Mouse (Mus musculus) liver, embryonic 12.5 days (tissue): ENCODE data around the gene Ttc26. TPM values are rescaled to one million over a fixed set of nuclear protein-coding genes. Genes with fewer than 3 reads are reported as not detected.
A peak's percentile ranks its signal among the peaks of the same experiment; 100 is the strongest.
"Not testable (repeated sequence)": the region's sequence is repeated elsewhere in the genome, so short reads cannot be mapped to it uniquely, and the experiment has no call there.

ENCODE experiments used
- ATAC-seq: fragments of 200-750 bp; cut with Nextera tagmentation; 2 replicates; pipeline ENCODE4 v1.8.0; 2017; ENCODE audit warnings: moderate number of reproducible peaks, mild to moderate bottlenecking, moderate library complexity
- H3K27ac ChIP-seq: fragments of 300-500 bp; sonication (generic); 2 replicates; pipeline ENCODE4 v1.5.1; 2016; ENCODE audit warnings: mild to moderate bottlenecking
- H3K27me3 ChIP-seq: fragments of 300-500 bp; sonication (generic); replicated peaks from 2 replicates; pipeline ENCODE4 v1.6.1; 2016; ENCODE audit warnings: mild to moderate bottlenecking, moderate library complexity
- H3K36me3 ChIP-seq: fragments of 300-500 bp; sonication (generic); 2 replicates; pipeline ENCODE4 v1.6.1; 2016; ENCODE audit warnings: mild to moderate bottlenecking, moderate library complexity
- H3K4me1 ChIP-seq: fragments of 300-500 bp; sonication (generic); 2 replicates; pipeline ENCODE4 v1.6.1; 2016
- H3K4me2 ChIP-seq: fragments of 300-500 bp; sonication (generic); 2 replicates; pipeline ENCODE4 v1.6.1; 2016; ENCODE audit warnings: mild to moderate bottlenecking, moderate library complexity
- H3K4me3 ChIP-seq: fragments of 300-500 bp; sonication (generic); 2 replicates; pipeline ENCODE4 v1.5.1; 2016; ENCODE audit warnings: mild to moderate bottlenecking, moderate library complexity
- H3K9ac ChIP-seq: fragments of 300-500 bp; sonication (generic); 2 replicates; pipeline ENCODE4 v1.6.1; 2016; ENCODE audit warnings: mild to moderate bottlenecking, moderate library complexity
- H3K9me3 ChIP-seq: fragments of 300-500 bp; sonication (generic); replicated peaks from 2 replicates; pipeline ENCODE4 v1.6.1; 2016; ENCODE audit warnings: mild to moderate bottlenecking, moderate library complexity
- WGBS: fragments of 180-500 bp; shearing (Covaris S2); methylation state at CpG from one replicate; pipeline ENCODE4 v1.1.7; 2016; ENCODE audit not compliant: insufficient replicate concordance; 5-methylcytosine and 5-hydroxymethylcytosine counted together
- polyA plus RNA-seq: library from polyadenylated mRNA; unstranded; fragments of >200 nt; fragmentation: Nextera tagmentation; extraction: Ambion mirVana; gene quantifications from 2 replicates; pipeline ENCODE4 v1.2.1, GENCODE M21; 2016

Ttc26 gene
- polyA plus RNA-seq, 1 experiment from 2014 or later: 1.5 TPM

DNA sequence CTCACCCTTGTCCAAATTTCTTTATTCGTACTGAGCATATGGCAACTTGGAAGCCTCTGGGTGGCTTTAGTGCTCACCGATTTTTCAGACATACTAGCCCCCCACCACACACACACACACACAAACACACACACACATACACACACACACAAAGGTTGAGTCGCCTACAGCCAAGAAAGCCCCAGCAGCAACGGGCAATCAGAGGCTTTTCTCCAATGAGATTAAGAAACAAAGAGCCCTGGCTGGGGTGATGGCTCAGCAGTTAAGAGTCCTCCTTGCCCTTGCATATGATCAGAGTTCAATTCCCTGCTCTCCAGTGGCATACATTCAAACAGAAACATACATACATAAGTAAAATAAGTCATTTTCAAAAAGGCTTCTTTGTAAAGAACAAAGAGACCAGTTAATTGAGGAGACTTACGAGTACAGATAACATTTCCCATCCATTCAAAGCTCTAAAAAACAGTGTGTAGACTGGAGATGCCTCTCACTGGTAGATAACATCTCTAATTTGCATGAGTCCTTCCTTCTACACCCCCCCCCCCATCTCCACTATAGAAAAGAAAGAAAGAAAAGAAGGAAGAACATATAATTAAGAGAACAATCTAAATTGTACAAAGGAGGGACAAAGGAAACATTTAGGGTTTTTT lies 23.5 kb upstream of the Ttc26 start:
- Histone ChIP-seq H3K4me2 (no peak overlapping the region), H3K9ac (no peak overlapping the region), H3K27me3 (no peaks in the 10 kb centered on the region), H3K4me3 (no peak overlapping the region), H3K27ac (peak overlapping the region; percentile 74), H3K36me3 (peaks cover 3% of the 10 kb centered on the region), H3K9me3 (no peaks in the 10 kb centered on the region), H3K4me1 (peaks cover 64% of the 10 kb centered on the region)
- no peak for ATAC-seq
- WGBS: 51% methylated on average over 5 of the region's 5 CpGs

DNA sequence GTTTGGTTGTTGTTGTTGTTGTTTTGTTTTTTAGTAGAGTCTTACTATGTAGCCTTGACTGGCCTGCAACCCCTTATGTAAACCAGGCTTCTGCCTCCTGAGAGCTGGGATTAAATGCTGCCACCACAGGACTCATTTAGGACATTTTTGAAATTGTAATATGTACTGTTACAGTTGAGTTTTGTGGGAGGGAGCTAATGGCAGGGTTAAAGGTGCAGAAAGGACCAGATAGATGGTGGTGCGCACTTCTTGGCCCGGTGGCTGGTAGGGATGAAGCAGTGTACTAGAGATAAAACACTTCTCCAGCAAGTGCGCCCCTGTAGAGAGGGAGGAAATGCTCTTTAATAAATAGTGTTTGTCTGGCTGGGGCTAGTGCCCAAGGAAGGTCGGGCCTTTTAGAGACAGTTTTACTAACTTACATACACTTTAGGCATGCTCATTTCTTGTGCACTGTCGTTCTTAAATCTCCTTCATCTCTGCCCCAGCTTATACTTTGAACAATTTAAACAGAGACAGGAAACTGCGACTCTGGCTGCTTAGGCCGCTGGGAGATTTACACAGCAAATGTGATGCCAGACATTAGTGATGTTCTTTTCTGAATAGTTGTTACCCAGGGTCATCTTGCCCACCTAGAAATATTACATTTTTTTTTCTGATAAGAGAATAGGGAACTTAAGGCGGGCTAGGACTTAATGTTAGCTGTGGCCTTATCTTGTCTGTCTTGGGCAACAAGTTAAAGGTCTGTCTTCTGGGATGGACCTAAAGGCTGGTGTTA lies 22.8 kb upstream of the Ttc26 start:
- Histone ChIP-seq H3K4me1 (peaks cover 61% of the 10 kb centered on the region), H3K4me3 (no peak overlapping the region), H3K9ac (no peak overlapping the region), H3K27ac (peak overlapping the region; percentile 74), H3K36me3 (no peaks in the 10 kb centered on the region), H3K27me3 (no peaks in the 10 kb centered on the region), H3K9me3 (no peaks in the 10 kb centered on the region), H3K4me2 (no peak overlapping the region)
- WGBS: 33% methylated on average over 8 of the region's 8 CpGs
- no peak for ATAC-seq

DNA sequence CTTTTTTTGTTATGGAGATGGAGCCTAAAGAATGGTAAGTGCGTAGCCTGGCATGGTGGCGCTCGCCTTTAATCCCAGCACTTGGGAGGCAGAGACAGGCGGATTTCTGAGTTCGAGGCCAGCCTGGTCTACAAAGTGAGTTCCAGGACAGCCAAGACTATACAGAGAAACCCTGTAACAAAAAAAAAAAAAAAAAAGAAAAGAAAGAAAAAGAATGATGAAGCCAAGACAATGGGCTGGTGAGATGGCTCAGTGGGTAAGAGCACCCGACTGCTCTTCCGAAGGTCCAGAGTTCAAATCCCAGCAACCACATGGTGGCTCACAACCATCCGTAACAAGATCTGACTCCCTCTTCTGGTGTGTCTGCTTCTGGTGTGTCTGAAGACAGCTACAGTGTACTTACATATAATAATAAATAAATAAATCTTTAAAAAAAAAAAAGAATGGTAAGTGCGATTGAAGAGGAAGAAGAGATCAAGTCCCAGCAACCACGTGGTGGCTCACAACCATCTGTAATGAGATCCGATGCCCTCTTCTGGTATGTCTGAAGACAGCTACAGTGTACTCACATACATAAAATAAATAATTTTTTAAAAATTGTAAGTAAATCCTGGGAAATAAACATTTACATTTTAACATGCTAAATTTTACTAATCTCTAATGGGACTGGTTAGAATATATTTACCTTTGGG lies 22.1 kb upstream of the Ttc26 start:
- H3K4me2 ChIP-seq, H3K9me3 ChIP-seq, H3K9ac ChIP-seq, H3K27me3 ChIP-seq, ATAC-seq, H3K4me3 ChIP-seq, H3K36me3 ChIP-seq: not testable (repeated sequence)
- H3K4me1 ChIP-seq: peaks cover 61% of the 10 kb centered on the region
- H3K27ac ChIP-seq: peak overlapping the region; percentile 74
- WGBS: 78% methylated on average over 11 of the region's 11 CpGs

DNA sequence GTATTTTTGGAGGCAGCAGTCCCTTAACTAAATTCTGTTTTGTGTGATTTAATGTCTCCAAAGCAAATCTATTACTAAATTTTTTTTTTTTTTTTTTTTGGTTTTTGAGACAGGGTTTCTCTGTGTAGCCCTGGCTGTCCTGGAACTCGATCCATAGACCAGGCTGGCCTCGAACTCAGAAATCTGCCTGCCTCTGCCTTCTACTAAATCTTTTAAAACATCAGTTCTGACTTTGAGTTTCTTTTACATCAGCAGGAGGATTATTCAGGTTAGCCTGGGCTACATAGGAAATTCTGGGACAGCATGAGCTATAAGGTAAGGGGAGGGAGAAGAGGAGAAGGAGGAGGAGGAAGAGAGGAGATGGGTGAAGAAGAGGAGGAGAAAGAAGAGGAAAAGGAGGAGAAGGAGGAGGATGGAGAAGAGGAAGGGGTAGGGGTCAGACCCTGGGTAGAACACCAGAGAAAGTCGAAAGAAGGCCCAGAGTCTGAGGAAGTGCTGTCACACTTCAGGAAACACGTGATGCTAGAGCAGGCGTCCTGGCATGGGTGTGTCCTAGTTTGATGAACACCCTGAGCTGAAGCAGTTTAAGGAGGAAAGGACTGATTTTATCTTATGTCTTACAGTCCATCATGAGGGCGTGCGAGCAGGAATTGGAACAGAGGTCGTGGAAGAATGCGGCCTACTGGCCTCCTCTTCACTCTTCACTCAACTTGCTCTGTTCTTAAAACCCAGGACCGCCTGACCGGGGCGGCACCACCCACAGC lies 21.4 kb upstream of the Ttc26 start:
- peak overlapping the region; percentile 37 for H3K9ac ChIP-seq
- H3K27me3 ChIP-seq: no peaks in the 10 kb centered on the region
- H3K36me3 ChIP-seq: no peaks in the 10 kb centered on the region
- peak; percentile 84 for ATAC-seq
- peak overlapping the region; percentile 78 for H3K27ac ChIP-seq
- 37% methylated on average over 12 of the region's 12 CpGs for WGBS
- peak overlapping the region; percentile 48 for H3K4me2 ChIP-seq
- H3K9me3 ChIP-seq: no peaks in the 10 kb centered on the region
- H3K4me1 ChIP-seq: peaks cover 59% of the 10 kb centered on the region
- no peak overlapping the region for H3K4me3 ChIP-seq

DNA sequence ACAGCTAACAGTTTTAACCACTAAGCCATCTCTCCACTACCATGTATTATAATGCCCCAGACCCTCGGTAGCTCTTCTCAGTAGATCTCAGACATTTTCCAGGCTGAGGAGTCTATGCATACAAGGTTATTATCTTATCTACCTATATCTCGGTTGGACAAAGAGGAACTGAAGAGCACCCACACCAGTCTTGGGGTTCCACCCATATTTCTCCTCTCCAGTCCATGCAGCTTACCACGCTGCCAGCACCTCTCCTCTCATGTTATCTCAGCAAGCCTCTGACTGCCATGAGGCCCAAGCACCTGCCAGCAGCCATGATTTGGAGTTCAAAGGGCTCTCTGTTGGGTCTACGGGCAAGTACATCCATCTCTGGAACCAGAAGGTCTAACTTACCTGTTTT lies 20.2 kb upstream of the Ttc26 start:
- peak overlapping the region; percentile 78 for H3K27ac ChIP-seq
- no peak; the same call in 1 of the 2 replicates for ATAC-seq
- WGBS: 30% methylated on average over 4 of the region's 4 CpGs

DNA sequence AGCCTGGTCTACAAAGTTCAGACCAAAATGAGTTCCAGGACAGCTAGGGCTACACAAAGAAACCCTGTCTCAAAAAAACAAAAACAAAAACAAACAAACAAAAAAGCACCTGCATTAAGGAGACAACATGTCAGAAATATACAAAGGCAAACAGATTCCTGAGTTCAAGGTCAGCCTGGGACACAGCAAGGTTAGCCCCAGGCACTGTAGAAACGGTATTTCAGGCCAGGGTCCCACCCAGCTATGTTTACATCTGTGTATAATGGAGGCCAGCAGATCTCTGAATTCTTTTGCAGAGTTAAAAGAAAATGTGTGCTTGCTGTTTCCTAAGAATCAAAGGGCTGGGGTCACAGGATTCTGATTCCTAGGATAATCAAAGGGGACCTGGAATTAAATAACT lies 19.3 kb upstream of the Ttc26 start:
- no peak overlapping the region for H3K27ac ChIP-seq
- no peaks in the 10 kb centered on the region for H3K27me3 ChIP-seq
- no peak overlapping the region for H3K9ac ChIP-seq
- WGBS: 50% methylated on average over 1 of the region's 1 CpGs
- no peaks in the 10 kb centered on the region for H3K36me3 ChIP-seq
- no peaks in the 10 kb centered on the region for H3K9me3 ChIP-seq
- ATAC-seq: no peak
- H3K4me1 ChIP-seq: peaks cover 41% of the 10 kb centered on the region
- H3K4me3 ChIP-seq: no peak overlapping the region
- H3K4me2 ChIP-seq: no peak overlapping the region

More for the DNA sequence above, 20.2 kb upstream of the Ttc26 start:
- H3K9ac ChIP-seq: no peak overlapping the region
- no peaks in the 10 kb centered on the region for H3K27me3 ChIP-seq
- no peak overlapping the region for H3K4me2 ChIP-seq
- H3K4me3 ChIP-seq: no peak overlapping the region
- H3K36me3 ChIP-seq: no peaks in the 10 kb centered on the region
- H3K9me3 ChIP-seq: no peaks in the 10 kb centered on the region
- peaks cover 48% of the 10 kb centered on the region for H3K4me1 ChIP-seq

DNA sequence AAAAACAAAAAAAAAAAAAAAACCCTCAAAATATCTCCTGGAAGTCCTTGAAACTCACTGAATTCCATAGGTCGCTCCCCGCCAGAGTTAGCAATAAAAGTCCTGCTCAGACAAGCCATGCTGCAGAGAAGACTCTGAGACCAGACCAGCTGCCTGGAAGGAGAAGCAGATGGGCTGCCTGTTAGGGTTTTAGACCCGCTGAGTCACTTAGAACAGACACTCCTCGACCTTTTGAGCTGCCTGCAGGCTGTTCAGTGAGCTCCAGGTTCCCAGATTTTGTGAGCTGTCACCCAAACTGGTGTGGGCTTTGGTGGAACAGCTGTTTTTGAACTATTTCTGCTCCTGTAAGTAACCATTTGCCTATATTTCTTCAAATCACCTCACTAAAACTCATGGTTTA lies 17.9 kb upstream of the Ttc26 start:
- peaks cover 27% of the 10 kb centered on the region for H3K4me1 ChIP-seq
- ATAC-seq: no peak
- H3K27ac ChIP-seq: no peak overlapping the region
- H3K27me3 ChIP-seq: 0 out of 2 replicates have a peak, but pooled peaks cover 3% of the 10 kb centered on the region
- H3K4me3 ChIP-seq: no peak overlapping the region
- H3K9ac ChIP-seq: no peak overlapping the region
- WGBS: 59% methylated on average over 4 of the region's 4 CpGs
- no peaks in the 10 kb centered on the region for H3K36me3 ChIP-seq
- no peaks in the 10 kb centered on the region for H3K9me3 ChIP-seq
- no peak overlapping the region for H3K4me2 ChIP-seq

DNA sequence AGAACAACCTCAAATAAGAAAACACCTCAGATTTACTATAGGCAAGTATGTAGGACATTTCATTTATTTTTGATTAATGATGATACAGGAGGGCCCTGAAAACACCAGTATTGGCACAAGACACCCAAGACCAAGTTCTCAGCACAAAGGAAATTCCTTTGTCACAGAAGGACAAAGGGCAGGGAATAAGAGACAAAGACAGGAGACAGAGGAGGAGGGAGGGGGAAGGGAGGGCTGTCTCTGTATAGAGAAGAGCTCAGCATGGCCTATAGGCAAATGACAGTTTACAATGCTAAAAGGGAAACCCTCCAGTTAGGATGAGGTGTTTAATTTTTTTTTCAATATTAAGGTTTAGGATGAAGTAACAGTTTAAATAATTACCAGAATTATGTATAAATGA lies 17.1 kb upstream of the Ttc26 start:
- H3K36me3 ChIP-seq: no peaks in the 10 kb centered on the region
- ATAC-seq: no peak
- H3K4me3 ChIP-seq: no peak overlapping the region
- 0 out of 2 replicates have a peak, but pooled peaks cover 7% of the 10 kb centered on the region for H3K27me3 ChIP-seq
- no peak overlapping the region for H3K4me2 ChIP-seq
- H3K27ac ChIP-seq: no peak overlapping the region
- no peaks in the 10 kb centered on the region for H3K9me3 ChIP-seq
- no peak overlapping the region for H3K9ac ChIP-seq
- H3K4me1 ChIP-seq: peaks cover 21% of the 10 kb centered on the region

DNA sequence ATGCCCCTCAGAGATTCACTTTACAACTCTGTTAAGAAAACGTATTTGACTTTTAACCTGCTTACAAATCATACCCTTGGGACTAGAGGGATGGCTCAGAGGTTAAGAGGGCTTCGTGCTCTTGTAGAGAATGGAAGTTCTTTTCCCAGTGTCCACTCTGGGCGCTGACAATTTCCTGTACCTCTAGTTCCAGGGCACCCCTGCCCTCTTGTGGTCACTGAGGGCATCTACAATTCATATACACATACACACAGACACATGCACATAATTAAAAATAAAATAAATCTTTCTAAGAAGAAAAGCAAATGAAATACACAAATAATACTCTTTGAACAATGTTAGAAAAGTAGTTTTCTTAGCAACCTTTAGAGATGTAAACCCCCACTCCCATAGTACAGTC lies 11.3 kb upstream of the Ttc26 start:
- Histone ChIP-seq H3K27ac (no peak overlapping the region), H3K4me3 (no peak overlapping the region), H3K9ac (no peak overlapping the region), H3K27me3 (peaks cover 12% of the 10 kb centered on the region; the same call in 1 of the 2 replicates), H3K4me1 (no peaks in the 10 kb centered on the region), H3K4me2 (no peak overlapping the region), H3K9me3 (0 out of 2 replicates have a peak, but pooled peaks cover 7% of the 10 kb centered on the region), H3K36me3 (no peaks in the 10 kb centered on the region)
- no peak for ATAC-seq
- WGBS: 63% methylated on average over 3 of the region's 3 CpGs

DNA sequence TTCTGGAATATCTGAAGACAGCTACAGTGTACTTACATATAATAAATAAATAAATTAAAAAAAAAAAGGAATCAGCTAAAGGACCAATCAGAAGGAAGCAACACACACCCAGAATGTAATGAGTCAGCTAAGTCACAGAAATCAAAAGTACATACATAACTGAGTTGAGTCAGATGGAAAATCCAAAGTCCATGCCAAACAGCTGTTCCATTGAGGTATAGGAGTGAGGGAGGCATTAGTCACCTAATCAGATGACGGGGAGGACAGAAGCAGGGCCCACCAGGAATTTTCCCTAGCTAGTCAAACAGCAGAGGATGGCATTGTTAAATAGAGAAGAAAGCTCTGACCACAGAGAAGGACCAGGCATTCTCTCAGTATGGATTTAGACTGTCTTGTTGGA lies 7.0 kb upstream of the Ttc26 start:
- H3K4me1 ChIP-seq: no peaks in the 10 kb centered on the region
- H3K27ac ChIP-seq: no peak overlapping the region
- H3K9me3 ChIP-seq: 0 out of 2 replicates have a peak, but pooled peaks cover 7% of the 10 kb centered on the region
- no peak overlapping the region for H3K9ac ChIP-seq
- H3K4me3 ChIP-seq: no peak overlapping the region
- H3K27me3 ChIP-seq: peaks cover 10% of the 10 kb centered on the region; the same call in 1 of the 2 replicates
- ATAC-seq: no peak
- no peaks in the 10 kb centered on the region for H3K36me3 ChIP-seq
- no peak overlapping the region for H3K4me2 ChIP-seq
- 79% methylated on average over 1 of the region's 1 CpGs for WGBS

DNA sequence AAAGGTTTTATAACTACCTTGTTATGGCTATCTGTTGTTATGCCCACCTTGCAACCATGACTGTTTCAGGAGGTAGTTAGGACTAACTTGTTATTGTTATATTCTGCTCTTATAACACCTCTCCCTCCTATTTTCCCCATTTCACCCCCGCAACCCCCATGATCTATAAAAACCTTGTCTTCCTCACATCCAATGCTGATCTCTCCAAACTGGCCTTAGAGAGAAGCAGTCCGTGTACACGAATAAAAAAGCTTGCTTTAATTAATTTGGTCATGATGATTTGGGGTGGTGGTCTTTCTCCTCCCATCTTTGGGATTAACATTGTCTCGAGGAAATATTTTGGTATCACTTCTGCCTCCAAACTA lies 523 bp upstream of the Ttc26 start:
- Histone ChIP-seq H3K9ac (peak overlapping the region; percentile 72), H3K27me3 (no peaks in the 10 kb centered on the region; the same call in 1 of the 2 replicates), H3K4me3 (peak overlapping the region; percentile 66), H3K4me2 (peak overlapping the region; percentile 88), H3K9me3 (no peaks in the 10 kb centered on the region), H3K4me1 (peaks cover 16% of the 10 kb centered on the region), H3K27ac (peak overlapping the region; percentile 65; the same call in 1 of the 2 replicates), H3K36me3 (no peaks in the 10 kb centered on the region)
- no peak for ATAC-seq
- 5% methylated on average over 4 of the region's 4 CpGs for WGBS
